Mouse (Mus musculus): ENCODE measurements around the gene Nppb. TPM values are rescaled to one million over a fixed set of nuclear protein-coding genes. Genes with fewer than 3 reads are reported as not detected.

Nppb gene
- total and polyA plus RNA-seq, 3 experiments = 9.8 TPM; not detected in 2

- no peak for DNase-seq
Observed at GRCm38 (mm10) chr4:147976237-147976636, 9.4 kb upstream of the Nppb start.

GRCm38 (mm10) chr4:147977726-147978125 lies 7.9 kb upstream of the Nppb start:
- no peak for DNase-seq

GRCm38 (mm10) chr4:147978391-147978790 lies 7.2 kb upstream of the Nppb start:
- peak; percentile 52 for DNase-seq

GRCm38 (mm10) chr4:147979441-147979860 lies 6.1 kb upstream of the Nppb start:
- no peak for DNase-seq

- DNase-seq = no peak
Observed at GRCm38 (mm10) chr4:147993571-147994095, 8.0 kb downstream of the Nppb start.

- peak; percentile 51 for DNase-seq
Observed at GRCm38 (mm10) chr4:147995311-147995710, 9.7 kb downstream of the Nppb start.

- DNase-seq = no peak
Observed at GRCm38 (mm10) chr4:148000202-148000772, 14.7 kb downstream of the Nppb start, which contains the start of gene Nppa. Nppa (plus strand) TSS chr4:148000722.

- no peak for DNase-seq
Observed at GRCm38 (mm10) chr4:148001013-148001789, 15.6 kb downstream of the Nppb start.

- DNase-seq = no peak
Observed at GRCm38 (mm10) chr4:148001866-148002265, 16.3 kb downstream of the Nppb start.

GRCm38 (mm10) chr4:148004361-148004760 lies 18.8 kb downstream of the Nppb start:
- peak; percentile 81 for DNase-seq

- peak; percentile 73 for DNase-seq
Observed at GRCm38 (mm10) chr4:148008412-148008811, 22.8 kb downstream of the Nppb start.

GRCm38 (mm10) chr4:148009641-148010040 lies 24.1 kb downstream of the Nppb start:
- DNase-seq = no peak

- no peak for DNase-seq
Observed at GRCm38 (mm10) chr4:148011332-148011731, 25.7 kb downstream of the Nppb start.

- no peak for DNase-seq
Observed at GRCm38 (mm10) chr4:148012216-148012615, 26.6 kb downstream of the Nppb start.

- DNase-seq = no peak
Observed at GRCm38 (mm10) chr4:148015418-148015817, 29.8 kb downstream of the Nppb start.

- no peak for DNase-seq
Observed at GRCm38 (mm10) chr4:148016981-148017380, 31.4 kb downstream of the Nppb start.

- DNase-seq = no peak
Observed at GRCm38 (mm10) chr4:148018410-148018809, 32.8 kb downstream of the Nppb start.

GRCm38 (mm10) chr4:148024003-148024402 lies 38.4 kb downstream of the Nppb start:
- no peak for DNase-seq

GRCm38 (mm10) chr4:148029297-148029696 lies 43.7 kb downstream of the Nppb start:
- DNase-seq = no peak

GRCm38 (mm10) chr4:148030506-148030905 lies 44.9 kb downstream of the Nppb start:
- no peak for DNase-seq

GRCm38 (mm10) chr4:148033858-148034410 lies 48.3 kb downstream of the Nppb start:
- no peak for DNase-seq

- DNase-seq = no peak
Observed at GRCm38 (mm10) chr4:148035440-148035839, 49.9 kb downstream of the Nppb start.

Measured in adrenal gland, adult 2 months (tissue).